Mouse (Mus musculus) G1E-ER4 (cell line): ENCODE measurements around the gene Gpr19. TPM values are rescaled to one million over a fixed set of nuclear protein-coding genes. Genes with fewer than 3 reads are reported as not detected.

Experiments
- GATA1 ChIP-seq: IDR thresholded peaks from one replicate; pipeline ENCODE4 v1.8.0; 2012; ENCODE audit warnings: low read length, inconsistent platforms
- polyA plus RNA-seq: library from polyadenylated mRNA; stranded (reverse); fragments of >175 nt; gene quantifications from 2 replicates; pipeline ENCODE4 v1.2.3, GENCODE M21; 2012

The Gpr19 gene
- polyA plus RNA-seq, 1 experiment, result 1.7 TPM

DNA sequence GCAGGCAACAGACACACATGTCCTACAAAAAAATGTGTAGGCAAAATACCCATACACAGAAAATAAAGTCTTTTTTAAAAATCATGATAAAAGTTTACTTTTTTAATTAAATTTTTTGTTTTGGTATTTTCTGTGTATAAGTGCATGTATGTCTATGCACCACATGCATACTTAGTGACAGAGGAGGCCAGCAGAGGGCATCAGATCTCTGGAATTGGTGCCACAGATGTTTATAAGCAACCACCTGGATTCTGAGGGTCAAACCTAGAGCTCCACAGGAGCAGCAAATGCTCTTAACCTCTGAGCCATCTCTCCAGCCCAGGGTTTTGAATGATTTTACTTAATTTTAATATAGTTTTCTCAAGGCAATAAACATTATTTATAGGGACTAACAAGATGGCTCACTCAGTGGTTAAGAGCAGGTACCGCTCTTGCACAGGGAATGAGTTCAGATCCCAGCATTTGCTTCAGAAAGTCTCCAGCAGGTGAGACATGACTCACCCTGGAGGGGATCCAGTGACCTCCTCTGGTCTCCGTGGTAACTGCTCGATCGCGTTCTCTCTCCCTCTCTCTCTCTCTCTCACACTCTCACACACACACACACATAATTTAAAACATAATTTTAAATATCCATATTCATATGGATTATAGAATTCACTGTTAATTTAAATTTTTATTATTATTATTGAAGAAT is 50.0 kb downstream of the Gpr19 start:
- TF ChIP-seq GATA1, result no peak

DNA sequence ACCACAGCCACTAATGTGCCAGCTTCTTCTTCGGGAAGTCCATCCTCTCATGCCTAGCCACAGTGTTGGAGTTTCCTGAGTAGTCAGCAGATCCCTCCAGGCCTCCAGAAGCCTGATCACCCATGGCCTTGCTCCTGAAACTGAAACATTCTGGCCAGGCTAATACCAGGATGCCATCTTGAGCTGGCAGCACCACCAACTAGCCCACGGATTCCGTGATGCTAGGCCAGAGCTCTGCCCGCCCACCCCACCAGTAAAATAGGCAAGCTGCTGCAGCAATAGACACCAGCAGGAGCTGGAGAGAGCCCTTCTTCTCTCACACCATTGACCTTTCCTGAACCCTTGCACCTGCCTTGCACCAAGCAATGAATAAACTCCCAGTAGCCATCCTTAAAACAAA is 50.8 kb downstream of the Gpr19 start:
- no peak for TF ChIP-seq GATA1

DNA sequence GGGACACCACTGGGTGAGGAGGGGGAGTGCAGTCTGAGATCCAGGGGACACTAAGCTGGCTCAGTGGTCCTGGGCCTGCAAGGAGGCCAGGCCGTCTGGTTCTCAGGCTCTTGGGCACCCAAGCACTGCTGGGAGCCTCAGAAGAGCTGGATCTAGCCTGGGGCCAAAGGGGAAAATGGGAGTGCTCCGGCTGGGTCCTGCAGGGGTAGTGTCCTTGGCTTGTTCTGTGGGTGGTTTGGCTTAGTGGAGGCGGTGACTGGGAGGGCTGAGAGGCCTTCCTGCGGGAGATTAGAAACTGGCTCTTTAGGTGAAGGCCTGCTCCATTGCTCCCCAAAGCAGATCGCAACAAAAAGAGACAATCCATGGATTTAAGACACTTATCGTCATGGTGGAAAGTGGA is 52.1 kb downstream of the Gpr19 start:
- TF ChIP-seq GATA1, result no peak

DNA sequence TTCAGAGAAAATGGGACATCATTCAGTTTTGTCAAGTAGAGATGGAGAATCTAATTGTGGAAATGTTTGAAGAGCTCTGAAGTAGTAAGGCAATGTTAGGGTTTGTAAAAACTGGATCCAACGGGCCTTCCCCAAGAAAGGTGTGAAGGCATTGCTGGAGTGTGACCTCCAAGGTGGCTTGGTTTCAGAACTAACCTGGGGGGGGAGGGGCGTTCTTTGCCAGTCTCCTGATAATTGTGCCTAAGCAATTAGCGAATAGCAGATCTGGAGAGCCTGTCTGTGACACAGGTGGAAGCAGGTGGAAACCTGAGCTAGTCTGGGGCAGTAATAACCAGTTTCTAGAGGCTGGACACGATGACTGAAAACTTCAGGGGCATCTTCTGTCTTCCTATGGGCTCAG is 52.7 kb downstream of the Gpr19 start:
- TF ChIP-seq GATA1, result no peak

DNA sequence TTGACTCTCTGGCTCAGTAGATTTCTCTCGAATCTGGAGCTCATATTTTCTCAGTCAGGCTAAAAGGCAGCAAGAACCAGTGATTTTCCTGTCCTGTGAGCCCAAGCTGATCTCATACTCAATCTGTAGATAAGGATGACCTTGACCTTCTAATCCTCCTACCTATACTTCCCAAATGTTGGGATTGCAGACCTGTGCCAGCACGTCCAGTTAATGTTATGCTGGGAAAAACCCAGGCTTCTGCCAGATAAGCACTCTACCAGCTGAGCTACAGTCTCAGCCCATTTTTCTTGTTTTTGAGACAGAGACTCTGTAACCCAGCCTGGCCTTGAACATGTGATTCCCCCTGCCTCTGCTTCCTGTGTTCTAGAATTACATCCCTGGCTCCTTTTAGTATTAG is 58.0 kb downstream of the Gpr19 start:
- no peak for TF ChIP-seq GATA1

DNA sequence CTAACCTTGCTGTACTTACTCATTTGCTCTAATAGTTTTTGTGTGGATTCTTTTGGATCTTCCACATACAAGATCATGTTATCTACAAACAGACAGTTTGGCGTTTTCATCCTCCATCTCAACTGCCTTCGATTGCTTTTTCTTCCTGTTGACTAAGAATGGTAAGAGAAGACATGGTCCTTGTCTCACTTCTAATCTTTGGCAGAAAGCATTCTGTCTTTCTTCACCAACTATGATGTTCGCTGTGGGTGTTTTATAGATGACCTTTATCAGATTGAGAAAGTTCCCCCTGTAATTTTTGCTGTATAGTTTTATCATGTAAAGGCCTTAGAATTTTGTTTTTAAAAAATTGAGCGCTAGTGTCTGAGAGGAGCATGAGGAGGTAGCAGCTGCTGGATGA is 60.3 kb downstream of the Gpr19 start:
- no peak for TF ChIP-seq GATA1

DNA sequence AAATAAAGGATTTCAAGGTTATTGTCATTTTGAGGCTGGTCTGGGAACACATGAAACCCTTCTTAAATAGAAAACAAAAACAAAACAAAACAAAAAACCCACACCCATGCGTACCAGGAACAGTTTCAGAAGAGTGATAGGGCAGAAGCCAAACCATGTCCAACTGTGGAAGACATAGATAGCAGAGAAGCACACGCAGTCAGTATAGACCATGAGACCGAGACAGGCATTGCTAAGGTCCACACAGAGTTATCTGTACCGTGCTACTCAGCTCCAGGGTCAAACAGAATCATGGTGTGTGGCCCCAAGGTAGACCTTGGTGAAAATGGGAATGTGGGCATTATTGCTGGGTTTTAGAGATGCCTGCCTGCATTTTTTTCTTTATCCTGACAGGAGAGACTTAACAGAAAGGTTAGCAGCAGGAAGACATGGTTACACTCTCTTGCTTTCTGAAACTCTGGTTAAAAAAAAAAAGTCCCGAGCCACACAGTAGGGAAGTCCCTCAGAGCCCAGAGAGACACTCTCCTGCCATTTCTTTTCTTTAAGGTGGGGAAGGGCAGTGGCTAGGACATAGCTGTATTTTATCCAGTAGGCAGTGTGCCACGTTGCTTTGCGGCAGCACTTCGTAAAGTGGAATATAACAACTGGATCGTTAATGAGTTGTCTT is 63.7 kb downstream of the Gpr19 start:
- TF ChIP-seq GATA1, result no peak

DNA sequence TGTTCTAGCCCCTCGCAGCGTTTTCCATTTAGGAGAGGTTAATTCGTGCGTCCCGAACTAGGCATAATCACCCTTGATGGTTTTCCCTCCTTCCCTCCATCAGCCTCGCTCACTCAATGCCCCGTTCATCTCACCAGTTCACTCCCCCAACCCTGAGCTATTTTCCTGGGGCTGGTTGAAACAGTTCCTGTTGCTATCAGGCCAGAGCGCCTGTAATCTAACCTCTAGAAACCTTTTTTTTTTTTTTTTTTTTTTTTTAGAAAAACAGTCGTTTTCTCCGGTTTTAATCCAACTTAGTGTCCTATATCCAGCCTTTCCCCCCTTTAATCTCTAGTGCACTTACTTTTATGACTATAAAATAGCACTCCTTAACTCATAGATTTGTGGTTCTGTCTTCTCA is 67.6 kb downstream of the Gpr19 start:
- TF ChIP-seq GATA1, result no peak

DNA sequence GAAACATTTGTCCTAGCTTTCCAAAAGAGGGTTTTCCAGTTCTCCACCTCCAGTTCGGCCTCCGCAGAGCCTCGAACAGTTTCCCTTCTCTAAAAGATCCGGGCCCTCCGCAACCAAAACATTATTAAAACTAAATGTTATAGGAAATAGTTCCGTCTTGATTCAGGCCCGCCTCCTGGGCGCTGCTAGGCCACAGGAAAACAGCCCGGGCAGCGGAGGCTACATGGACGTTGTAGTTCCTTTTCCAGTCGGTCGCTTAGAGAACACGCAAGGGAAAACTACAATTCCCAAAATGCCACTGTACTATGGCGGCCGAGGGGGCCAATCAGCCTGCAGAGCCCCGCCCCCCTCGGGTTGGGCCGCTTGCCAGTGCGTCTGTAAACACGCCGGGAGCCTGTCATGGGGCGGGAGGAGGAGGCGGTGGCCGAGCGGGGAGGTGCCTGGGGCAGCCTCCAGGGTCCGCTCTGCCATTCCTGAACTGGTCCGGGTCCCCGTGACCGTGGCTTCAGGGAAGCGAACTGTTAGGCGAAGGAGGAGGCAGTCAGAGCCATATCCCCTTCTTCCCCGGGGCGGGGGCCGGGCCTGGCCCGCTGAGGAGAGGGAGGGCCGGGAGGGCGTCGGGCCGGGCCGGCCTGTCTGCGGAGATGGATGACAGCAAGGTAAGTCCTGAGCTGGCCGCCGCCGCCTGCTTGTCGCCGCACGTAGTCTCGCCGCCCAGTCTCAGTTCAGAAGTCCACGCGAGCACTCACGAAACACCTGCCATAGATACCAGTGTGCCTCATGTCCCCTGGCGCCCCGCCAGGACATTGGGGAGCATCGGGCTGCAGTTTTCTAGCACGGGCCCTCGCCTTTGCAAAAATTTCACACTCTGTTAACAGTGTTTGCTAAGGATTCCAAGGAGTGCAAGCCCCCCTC is 68.3 kb downstream of the Gpr19 start, which contains the start of gene Crebl2:
Gene Crebl2, plus strand, starts transcription at position 369 of the 915 bp plus-strand sequence.
- TF ChIP-seq GATA1, result no peak

DNA sequence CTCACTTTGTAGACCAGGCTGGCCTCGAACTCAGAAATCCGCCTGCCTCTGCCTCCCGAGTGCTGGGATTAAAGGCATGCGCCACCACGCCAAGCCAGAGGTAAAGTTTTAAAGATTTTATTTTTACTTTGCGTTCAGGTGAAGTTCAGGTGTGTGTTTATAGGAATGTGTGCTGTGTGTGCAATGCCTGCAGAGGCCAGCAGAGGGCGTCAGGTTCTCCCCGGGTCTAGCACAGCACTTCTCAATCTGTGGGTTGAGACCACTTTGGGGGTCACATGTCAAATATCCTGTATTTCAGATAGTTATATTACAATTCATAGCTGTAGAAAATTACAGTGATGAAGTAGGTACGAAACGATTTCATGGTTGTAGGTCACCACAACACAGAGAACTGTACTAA is 75.5 kb downstream of the Gpr19 start:
- TF ChIP-seq GATA1, result no peak

DNA sequence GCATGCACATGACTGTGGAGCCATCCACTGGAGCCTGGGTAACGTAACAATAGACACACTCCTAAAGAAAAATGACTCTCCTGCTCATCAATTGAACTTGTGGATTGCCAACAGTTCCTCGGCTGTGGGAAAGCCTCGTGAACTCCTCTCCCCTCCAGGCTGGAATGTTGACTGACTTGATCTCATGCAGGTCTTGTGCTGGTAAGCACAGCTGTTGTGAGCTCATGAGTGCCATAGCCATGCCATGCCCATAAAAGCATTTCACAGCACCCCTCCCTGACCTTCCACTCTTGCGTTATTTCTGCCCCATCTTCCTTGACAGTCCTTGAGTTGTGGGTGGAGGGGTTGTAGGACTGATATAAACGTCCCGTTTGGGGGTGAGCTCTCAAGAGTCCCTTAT is 78.0 kb downstream of the Gpr19 start:
- TF ChIP-seq GATA1, result no peak

DNA sequence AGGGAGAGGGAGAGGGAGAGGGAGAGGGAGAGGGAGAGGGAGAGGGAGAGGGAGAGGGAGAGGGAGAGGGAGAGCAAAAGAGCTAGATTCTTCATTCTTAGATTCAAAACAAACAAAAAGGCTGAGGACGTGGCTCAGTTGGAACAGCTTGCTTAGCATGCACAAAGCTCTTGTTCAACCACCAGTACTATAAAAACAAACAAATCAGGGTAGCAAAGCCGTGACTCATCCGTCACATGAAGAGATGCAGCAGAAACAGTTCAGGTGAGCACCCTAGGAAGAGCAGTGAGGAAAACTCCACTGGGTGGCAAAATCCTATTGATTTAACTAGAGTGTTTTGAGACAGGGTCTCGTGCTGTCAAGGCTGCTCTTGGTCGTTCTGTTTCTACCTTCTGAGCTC is 78.6 kb downstream of the Gpr19 start:
- TF ChIP-seq GATA1, result no peak

Other genes with a start within 250 kb of the Gpr19 start
- 3.1 and 4.7 TPM in 2 replicates for gene Dusp16, start 106.0 kb downstream of the Gpr19 start, polyA plus RNA-seq
- 1.3 and 1.8 TPM in 2 replicates for gene Crebl2, start 68.4 kb downstream of the Gpr19 start, polyA plus RNA-seq
- 34.0 and 43.9 TPM in 2 replicates for gene Cdkn1b, start 21.8 kb upstream of the Gpr19 start, polyA plus RNA-seq
- gene Apold1, start 83.1 kb upstream of the Gpr19 start, polyA plus RNA-seq, result 0.24 and 0.42 TPM in 2 replicates
- 6.4 and 11.6 TPM in 2 replicates for gene Ddx47, start 113.0 kb upstream of the Gpr19 start, polyA plus RNA-seq
- gene Gprc5a, start 167.1 kb upstream of the Gpr19 start, polyA plus RNA-seq, result not detected in 2 replicates
- gene Gprc5d, start 219.7 kb upstream of the Gpr19 start, polyA plus RNA-seq, result not detected in 2 replicates